Mouse (Mus musculus) retina, postnatal 1 day (tissue): ENCODE measurements around the gene Uso1.
A peak's percentile ranks its signal among the peaks of the same experiment; 100 is the strongest.
"Not testable (repeated sequence)": the region's sequence is repeated elsewhere in the genome, so short reads cannot be mapped to it uniquely, and the experiment has no call there.

Experiments used
- DNase-seq: peaks from one replicate; pipeline ENCODE4 v3.0.0-alpha.2; 2012

Uso1 gene

GRCm38 (mm10) chr5:92128570-92128969 is 9.2 kb upstream of the Uso1 start:
- peak; percentile 84 for DNase-seq

GRCm38 (mm10) chr5:92129321-92129768 is 8.4 kb upstream of the Uso1 start:
- peak; percentile 20 for DNase-seq

- no peak for DNase-seq
These were observed 7.6 kb upstream of the Uso1 start for GRCm38 (mm10) chr5:92130040-92130682.

- DNase-seq: no peak
These were observed 5.6 kb upstream of the Uso1 start for GRCm38 (mm10) chr5:92132127-92132526.

- DNase-seq: not testable (repeated sequence)
These were observed 4.7 kb upstream of the Uso1 start for GRCm38 (mm10) chr5:92133006-92133405.

GRCm38 (mm10) chr5:92134934-92135333 is 2.8 kb upstream of the Uso1 start:
- no peak for DNase-seq

- no peak for DNase-seq
These were observed 1.1 kb upstream of the Uso1 start for GRCm38 (mm10) chr5:92136536-92137238.

GRCm38 (mm10) chr5:92138093-92138621 is 419 bp downstream of the Uso1 start:
- no peak for DNase-seq

GRCm38 (mm10) chr5:92139191-92139590 is 1.5 kb downstream of the Uso1 start:
- DNase-seq: no peak

GRCm38 (mm10) chr5:92141696-92142095 is 4.0 kb downstream of the Uso1 start:
- DNase-seq: no peak

- no peak for DNase-seq
These were observed 4.7 kb downstream of the Uso1 start for GRCm38 (mm10) chr5:92142481-92142880.

GRCm38 (mm10) chr5:92143665-92144064 is 5.9 kb downstream of the Uso1 start:
- DNase-seq: no peak

- DNase-seq: no peak
These were observed 7.4 kb downstream of the Uso1 start for GRCm38 (mm10) chr5:92144954-92145708.

GRCm38 (mm10) chr5:92148248-92148647 is 10.5 kb downstream of the Uso1 start:
- no peak for DNase-seq

GRCm38 (mm10) chr5:92149330-92149982 is 11.7 kb downstream of the Uso1 start:
- no peak for DNase-seq

- DNase-seq: no peak
These were observed 17.1 kb downstream of the Uso1 start for GRCm38 (mm10) chr5:92154861-92155260.

GRCm38 (mm10) chr5:92165976-92166375 is 28.2 kb downstream of the Uso1 start:
- DNase-seq: no peak

GRCm38 (mm10) chr5:92183071-92183830 is 45.5 kb downstream of the Uso1 start:
- DNase-seq: no peak

- DNase-seq: no peak
These were observed 51.2 kb downstream of the Uso1 start for GRCm38 (mm10) chr5:92188881-92189483.

GRCm38 (mm10) chr5:92195716-92196115 is 58.0 kb downstream of the Uso1 start:
- peak; percentile 36 for DNase-seq
